Mouse (Mus musculus) CD4-positive helper T cell, adult 2 months (primary cell): ENCODE measurements around the gene Pnkp.

Experiments used
- DNase-seq: peaks from one replicate; pipeline ENCODE4 v3.0.0-alpha.2; 2012; ENCODE audit warnings: low read depth, missing footprints, low spot score

The Pnkp gene

GRCm38 (mm10) chr7:44900632-44901031 is 43.7 kb downstream of the Pnkp start:
- no peak for DNase-seq

DNA sequence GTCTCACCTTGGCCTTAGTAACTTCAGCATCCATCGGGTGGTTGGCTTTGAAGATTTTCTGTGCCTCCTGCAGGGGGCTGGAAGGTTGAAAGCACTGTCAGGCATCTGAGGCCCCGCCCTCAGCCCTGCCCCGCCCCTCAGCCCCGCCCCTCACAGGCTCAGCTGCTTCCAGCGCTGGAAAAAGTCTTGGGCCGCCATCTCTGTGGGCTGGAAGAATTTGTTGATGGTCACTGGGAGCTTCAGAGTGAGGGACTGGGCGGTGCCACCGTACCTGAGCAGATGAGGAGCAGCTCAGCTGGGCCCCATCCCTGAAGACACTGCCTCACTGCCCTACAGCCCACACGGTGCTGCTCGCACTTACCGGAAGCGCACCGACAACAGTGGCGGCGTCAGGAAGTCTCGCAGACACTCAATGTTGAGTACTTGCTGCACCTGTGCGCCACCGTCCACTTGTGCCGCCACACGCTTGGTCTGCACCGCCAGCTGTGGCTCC is 44.3 kb downstream of the Pnkp start:
- peak; percentile 87 for DNase-seq

DNA sequence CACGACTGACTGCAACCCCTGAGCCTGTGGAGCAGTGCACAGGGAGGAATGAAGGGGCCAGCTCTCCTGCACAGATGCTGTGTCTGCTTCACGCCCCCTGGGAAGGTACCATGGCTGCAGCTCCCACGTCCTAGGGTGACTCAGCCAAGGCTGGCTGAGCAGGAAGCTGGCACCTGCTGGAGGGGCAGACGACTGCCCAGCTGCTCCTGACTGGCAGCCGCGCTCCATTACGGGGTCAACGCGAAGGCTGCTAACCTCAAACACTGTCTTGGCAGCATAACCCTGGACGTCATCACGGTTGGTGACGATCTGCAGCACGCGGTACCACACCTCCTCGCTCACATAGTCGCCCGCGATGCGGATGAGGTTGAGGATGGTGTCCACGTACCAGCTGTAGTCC is 48.5 kb downstream of the Pnkp start:
- DNase-seq = no peak

- no peak for DNase-seq
Measured at GRCm38 (mm10) chr7:44908706-44909476, 52.0 kb downstream of the Pnkp start.
